Mouse (Mus musculus): ENCODE measurements around the gene Olfr748. TPM values are rescaled to one million over a fixed set of nuclear protein-coding genes. Genes with fewer than 3 reads are reported as not detected.

Gene Olfr748
- polyA plus RNA-seq, 1 experiment from 2014 or later: not detected

Other genes with a start within 250 kb of the Olfr748 start
- not detected in 2 replicates for gene Olfr741, start 234.6 kb upstream of the Olfr748 start, polyA plus RNA-seq (2015; fragmentation: Nextera tagmentation; extraction: Ambion mirVana)
- not detected in 2 replicates for gene Olfr742, start 203.8 kb upstream of the Olfr748 start, polyA plus RNA-seq (2015; fragmentation: Nextera tagmentation; extraction: Ambion mirVana)
- not detected in 2 replicates for gene Olfr743, start 185.5 kb upstream of the Olfr748 start, polyA plus RNA-seq (2015; fragmentation: Nextera tagmentation; extraction: Ambion mirVana)
- gene Olfr744, start 92.5 kb upstream of the Olfr748 start, polyA plus RNA-seq (2015; fragmentation: Nextera tagmentation; extraction: Ambion mirVana): not detected in 2 replicates
- gene Olfr745, start 68.0 kb upstream of the Olfr748 start, polyA plus RNA-seq (2015; fragmentation: Nextera tagmentation; extraction: Ambion mirVana): not detected in 2 replicates
- not detected in 2 replicates for gene Olfr746, start 60.3 kb upstream of the Olfr748 start, polyA plus RNA-seq (2015; fragmentation: Nextera tagmentation; extraction: Ambion mirVana)
- gene Olfr747, start 14.2 kb upstream of the Olfr748 start, polyA plus RNA-seq (2015; fragmentation: Nextera tagmentation; extraction: Ambion mirVana): not detected in 2 replicates
- not detected in 2 replicates for gene Olfr749, start 37.7 kb downstream of the Olfr748 start, polyA plus RNA-seq (2015; fragmentation: Nextera tagmentation; extraction: Ambion mirVana)
- 52.6 and 60.4 TPM in 2 replicates for gene Ttc5, start 78.1 kb downstream of the Olfr748 start, polyA plus RNA-seq (2015; fragmentation: Nextera tagmentation; extraction: Ambion mirVana)
- not detected in 2 replicates for gene Ccnb1ip1, start 100.4 kb downstream of the Olfr748 start, polyA plus RNA-seq (2015; fragmentation: Nextera tagmentation; extraction: Ambion mirVana)
- gene Parp2, start 100.5 kb downstream of the Olfr748 start, polyA plus RNA-seq (2015; fragmentation: Nextera tagmentation; extraction: Ambion mirVana): 56.4 and 60.6 TPM in 2 replicates
- 12.6 and 16.0 TPM in 2 replicates for gene Tep1, start 163.2 kb downstream of the Olfr748 start, polyA plus RNA-seq (2015; fragmentation: Nextera tagmentation; extraction: Ambion mirVana)
- 0.21 and 0.23 TPM in 2 replicates for gene Klhl33, start 190.1 kb downstream of the Olfr748 start, polyA plus RNA-seq (2015; fragmentation: Nextera tagmentation; extraction: Ambion mirVana)
- 131 and 133 TPM in 2 replicates for gene Osgep, start 217.5 kb downstream of the Olfr748 start, polyA plus RNA-seq (2015; fragmentation: Nextera tagmentation; extraction: Ambion mirVana)
- 208 and 232 TPM in 2 replicates for gene Apex1, start 217.6 kb downstream of the Olfr748 start, polyA plus RNA-seq (2015; fragmentation: Nextera tagmentation; extraction: Ambion mirVana)
- 58.0 and 67.0 TPM in 2 replicates for gene Pip4p1, start 223.5 kb downstream of the Olfr748 start, polyA plus RNA-seq (2015; fragmentation: Nextera tagmentation; extraction: Ambion mirVana)
- 111 and 116 TPM in 2 replicates for gene Pnp, start 223.7 kb downstream of the Olfr748 start, polyA plus RNA-seq (2015; fragmentation: Nextera tagmentation; extraction: Ambion mirVana)
- gene Gm49342, start 237.1 kb downstream of the Olfr748 start, polyA plus RNA-seq (2015; fragmentation: Nextera tagmentation; extraction: Ambion mirVana): not detected in 2 replicates
- 3.7 and 5.3 TPM in 2 replicates for gene Pnp2, start 248.6 kb downstream of the Olfr748 start, polyA plus RNA-seq (2015; fragmentation: Nextera tagmentation; extraction: Ambion mirVana)

Data from intestine, embryonic 16.5 days (tissue).